Mouse (Mus musculus): ENCODE measurements at regions not wholly inside any gene's neighbourhood (a gene's known extent, or its start where the extent isn't known, plus 50 kb on each side); places are given as distances from the start of the nearest gene placed in this dataset.
"Not testable (repeated sequence)": the region's sequence is repeated elsewhere in the genome, so short reads cannot be mapped to it uniquely, and the experiment has no call there.

DNA sequence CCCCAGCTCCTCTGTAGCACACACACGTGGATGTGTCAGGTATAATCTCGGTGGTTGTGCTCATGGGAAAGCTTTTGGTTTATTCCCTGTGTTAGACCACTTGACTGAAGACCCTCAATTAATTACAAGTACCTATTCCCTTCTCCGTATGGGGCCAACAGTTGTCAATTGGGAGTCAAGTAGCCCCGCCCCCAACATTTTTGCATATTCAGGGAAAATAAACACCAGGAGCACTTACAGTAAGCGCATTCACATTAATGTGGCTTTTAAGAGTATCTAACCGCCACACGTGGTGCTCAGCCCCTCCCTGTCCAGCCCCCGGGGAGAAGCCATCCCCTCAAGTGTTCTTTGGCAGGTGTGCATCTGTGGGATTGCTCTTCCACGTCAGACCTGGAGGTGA is 223.9 kb downstream of the Tpra1 start:
- Histone ChIP-seq H3K4me3 (no peak overlapping the region), H3K27ac (no peak overlapping the region), H3K4me1 (peaks cover 9% of the 10 kb centered on the region), H3K27me3 (ENCODE audit: insufficient read depth, poor library complexity, severe bottlenecking) (peaks cover 24% of the 10 kb centered on the region), H3K9me3 (no peaks in the 10 kb centered on the region), H3K36me3 (no peaks in the 10 kb centered on the region)
- WGBS: 45% methylated on average over 9 of the region's 9 CpGs
- no peak for DNase-seq (ENCODE audit: low spot score)

- H3K4me1 ChIP-seq; H3K36me3 ChIP-seq; DNase-seq (ENCODE audit: low spot score); H3K4me3 ChIP-seq; H3K9me3 ChIP-seq; H3K27ac ChIP-seq: not testable (repeated sequence)
- WGBS: 58% methylated on average over 5 of the region's 5 CpGs
- H3K27me3 ChIP-seq (ENCODE audit: insufficient read depth, poor library complexity, severe bottlenecking): peaks cover 18% of the 10 kb centered on the region
Observed at GRCm38 (mm10) chr6:89128141-89128540, 226.1 kb downstream of the Tpra1 start.

DNA sequence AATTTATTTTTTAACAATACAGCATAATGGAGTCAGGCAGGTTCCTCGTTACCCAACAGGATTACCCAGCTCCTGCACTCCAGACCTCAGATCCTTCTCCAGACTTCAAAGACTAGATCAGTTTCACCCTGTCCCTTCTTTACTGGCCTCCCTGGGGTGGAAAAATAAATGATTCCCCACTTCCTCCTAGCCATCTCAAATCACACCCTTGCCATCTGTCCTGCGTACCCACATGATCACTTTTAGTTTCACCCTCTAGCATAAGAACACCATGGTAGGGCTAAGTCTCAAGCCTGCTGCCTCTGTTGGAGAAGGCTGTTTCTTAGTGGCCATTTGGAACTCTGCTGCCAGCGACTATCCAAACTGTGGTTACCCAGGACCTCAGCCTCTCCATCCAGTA is 222.0 kb downstream of the Plxna1 start:
- H3K27ac ChIP-seq: no peak overlapping the region
- peaks cover 4% of the 10 kb centered on the region; the same call in 1 of the 2 replicates for H3K4me1 ChIP-seq
- no peaks in the 10 kb centered on the region for H3K27me3 ChIP-seq (ENCODE audit: insufficient read depth, poor library complexity, severe bottlenecking)
- no peak overlapping the region for H3K4me3 ChIP-seq
- H3K36me3 ChIP-seq: no peaks in the 10 kb centered on the region
- H3K9me3 ChIP-seq: no peaks in the 10 kb centered on the region
- DNase-seq (ENCODE audit: low spot score): no peak
- 81% methylated on average over 3 of the region's 3 CpGs for WGBS

DNA sequence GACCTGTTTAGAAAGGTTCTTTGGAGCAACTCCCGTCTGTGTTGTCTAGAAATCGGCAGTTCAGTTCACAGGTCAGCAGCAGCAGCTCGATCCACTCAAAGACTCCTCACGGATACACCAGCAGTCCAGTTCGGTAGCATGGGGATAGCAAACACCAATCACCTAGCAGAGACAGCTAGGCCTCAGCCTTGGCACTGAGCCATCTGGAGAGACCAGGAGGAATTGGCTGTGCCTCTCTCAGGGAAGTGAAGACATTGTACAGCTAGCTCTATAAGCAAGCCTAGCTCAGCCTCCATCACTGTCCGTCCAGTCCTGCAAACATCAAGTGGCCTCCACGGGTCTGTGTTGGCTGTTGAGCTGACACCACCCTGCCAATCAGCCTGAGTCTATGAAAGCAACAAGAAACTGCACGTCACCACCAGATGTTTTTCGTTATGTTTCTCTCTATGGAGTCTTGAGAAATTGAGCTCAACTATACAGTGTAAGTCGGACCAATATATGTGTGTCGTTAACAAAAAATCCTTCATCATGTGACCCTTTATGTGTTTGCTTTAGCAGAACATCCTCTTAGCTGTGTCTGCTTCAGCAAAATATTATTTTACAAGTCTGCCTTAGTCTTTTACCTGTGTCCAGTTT is 209.3 kb downstream of the Plxna1 start:
- DNase-seq (ENCODE audit: low spot score): no peak
- H3K9me3 ChIP-seq: no peaks in the 10 kb centered on the region; the same call in 1 of the 2 replicates
- H3K27ac ChIP-seq: no peak overlapping the region
- H3K4me3 ChIP-seq: no peak overlapping the region
- whole genome bisulfite sequencing: 79% methylated on average over 11 of the region's 11 CpGs
- no peaks in the 10 kb centered on the region for H3K4me1 ChIP-seq
- no peaks in the 10 kb centered on the region for H3K27me3 ChIP-seq (ENCODE audit: insufficient read depth, poor library complexity, severe bottlenecking)
- no peaks in the 10 kb centered on the region for H3K36me3 ChIP-seq

GRCm38 (mm10) chr6:89157501-89157900 is 204.9 kb downstream of the Plxna1 start:
- Histone ChIP-seq H3K36me3 (no peaks in the 10 kb centered on the region), H3K4me3 (no peak overlapping the region), H3K4me1 (no peaks in the 10 kb centered on the region), H3K27ac (no peak overlapping the region), H3K27me3 (ENCODE audit: insufficient read depth, poor library complexity, severe bottlenecking) (no peaks in the 10 kb centered on the region; the same call in 1 of the 2 replicates), H3K9me3 (no peaks in the 10 kb centered on the region; the same call in 1 of the 2 replicates)
- 71% methylated on average over 1 of the region's 1 CpGs for WGBS
- DNase-seq (ENCODE audit: low spot score): no peak

- H3K27ac ChIP-seq: no peak overlapping the region
- H3K4me3 ChIP-seq: no peak overlapping the region
- DNase-seq (ENCODE audit: low spot score): no peak
- H3K36me3 ChIP-seq: no peaks in the 10 kb centered on the region
- H3K9me3 ChIP-seq: no peaks in the 10 kb centered on the region; the same call in 1 of the 2 replicates
- H3K4me1 ChIP-seq: no peaks in the 10 kb centered on the region
- H3K27me3 ChIP-seq (ENCODE audit: insufficient read depth, poor library complexity, severe bottlenecking): no peaks in the 10 kb centered on the region; the same call in 1 of the 2 replicates
- 49% methylated on average over 7 of the region's 7 CpGs for WGBS
Observed at GRCm38 (mm10) chr6:89160051-89160450, 202.4 kb downstream of the Plxna1 start.

- Histone ChIP-seq H3K4me3 (no peak overlapping the region), H3K9me3 (no peaks in the 10 kb centered on the region), H3K27me3 (ENCODE audit: insufficient read depth, poor library complexity, severe bottlenecking) (no peaks in the 10 kb centered on the region; the same call in 1 of the 2 replicates), H3K36me3 (no peaks in the 10 kb centered on the region), H3K4me1 (no peaks in the 10 kb centered on the region), H3K27ac (no peak overlapping the region)
- DNase-seq (ENCODE audit: low spot score): no peak
- WGBS: 84% methylated on average over 1 of the region's 1 CpGs
Observed at GRCm38 (mm10) chr6:89161746-89162145, 200.7 kb downstream of the Plxna1 start.

DNA sequence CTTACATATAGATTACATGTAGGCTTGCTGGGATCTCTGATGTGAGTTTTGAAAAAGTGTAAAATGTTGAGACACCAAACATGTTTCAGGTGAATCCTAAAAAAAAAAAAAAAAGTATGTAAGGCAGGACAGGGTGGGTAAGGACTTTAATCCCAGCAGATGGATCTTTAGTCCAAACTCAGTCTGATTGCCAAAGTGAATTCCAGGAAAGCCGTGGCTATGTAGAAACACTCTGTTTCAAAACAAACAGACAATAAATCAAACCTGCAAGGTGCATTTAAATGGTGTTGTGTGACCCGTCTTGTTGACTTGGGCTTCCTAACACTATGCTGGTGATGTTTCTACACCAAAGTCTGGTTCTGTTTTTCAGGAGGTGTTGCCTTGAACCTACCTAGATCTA is 192.9 kb downstream of the Plxna1 start:
- no peak for DNase-seq (ENCODE audit: low spot score)
- Histone ChIP-seq H3K27ac (no peak overlapping the region), H3K9me3 (no peaks in the 10 kb centered on the region), H3K4me3 (no peak overlapping the region), H3K36me3 (no peaks in the 10 kb centered on the region), H3K4me1 (no peaks in the 10 kb centered on the region), H3K27me3 (ENCODE audit: insufficient read depth, poor library complexity, severe bottlenecking) (no peaks in the 10 kb centered on the region)
- WGBS: 72% methylated on average over 2 of the region's 2 CpGs

GRCm38 (mm10) chr6:89184920-89185319 is 177.5 kb downstream of the Plxna1 start:
- H3K4me3 ChIP-seq; H3K4me1 ChIP-seq; H3K27me3 ChIP-seq (ENCODE audit: insufficient read depth, poor library complexity, severe bottlenecking); H3K9me3 ChIP-seq; H3K36me3 ChIP-seq; DNase-seq (ENCODE audit: low spot score); H3K27ac ChIP-seq: not testable (repeated sequence)
- WGBS: 59% methylated on average over 2 of the region's 7 CpGs

GRCm38 (mm10) chr6:89200514-89201284 is 161.7 kb downstream of the Plxna1 start:
- peak overlapping the region; percentile 37 for H3K4me3 ChIP-seq

GRCm38 (mm10) chr6:89215021-89215420 is 147.4 kb downstream of the Plxna1 start:
- Histone ChIP-seq H3K27me3 (ENCODE audit: insufficient read depth, poor library complexity, severe bottlenecking) (no peaks in the 10 kb centered on the region), H3K27ac (no peak overlapping the region), H3K4me3 (no peak overlapping the region), H3K4me1 (peaks cover 4% of the 10 kb centered on the region; the same call in 1 of the 2 replicates), H3K9me3 (no peaks in the 10 kb centered on the region), H3K36me3 (no peaks in the 10 kb centered on the region)
- no peak for DNase-seq (ENCODE audit: low spot score)
- WGBS: 72% methylated on average over 3 of the region's 3 CpGs

More at GRCm38 (mm10) chr6:89200514-89201284, 161.7 kb downstream of the Plxna1 start:
- not testable (repeated sequence) for H3K27ac ChIP-seq; H3K4me1 ChIP-seq; H3K36me3 ChIP-seq; H3K27me3 ChIP-seq (ENCODE audit: insufficient read depth, poor library complexity, severe bottlenecking); H3K9me3 ChIP-seq
- 10% methylated on average over 19 of the region's 19 CpGs for WGBS
- DNase-seq (ENCODE audit: low spot score): peak; percentile 72

DNA sequence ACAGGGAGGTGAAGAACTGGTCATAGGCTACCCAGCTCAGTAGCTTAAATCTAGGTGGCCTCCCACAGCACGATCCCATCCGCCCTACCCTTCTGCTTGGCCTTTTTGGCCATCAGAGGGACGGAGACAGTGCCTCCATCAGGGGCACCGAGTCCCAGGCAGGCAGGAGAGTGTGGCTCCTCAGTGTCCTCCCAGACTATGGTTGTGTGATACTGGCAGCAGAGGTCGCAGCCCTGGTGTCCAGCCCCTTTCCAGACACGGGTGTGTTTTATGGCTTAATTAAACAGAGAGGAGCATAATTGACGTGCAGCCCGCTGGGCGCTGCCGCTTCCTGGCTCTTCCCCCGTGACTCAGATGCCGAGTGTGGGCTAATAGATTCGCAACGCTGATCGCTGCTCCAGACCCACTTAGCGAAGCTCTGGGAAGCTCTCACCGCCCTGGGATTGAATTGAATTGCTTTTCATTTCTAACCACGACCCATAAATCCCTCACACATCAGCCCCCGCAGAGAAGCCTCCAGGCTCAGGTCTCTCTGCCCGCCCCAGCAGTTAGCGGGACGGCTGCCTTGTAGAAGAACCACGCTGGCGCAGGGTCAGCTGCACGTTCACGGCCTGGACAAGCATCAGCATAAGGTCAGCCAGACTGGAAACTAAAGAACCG is 126.9 kb downstream of the Plxna1 start:
- H3K36me3 ChIP-seq: no peaks in the 10 kb centered on the region
- H3K27me3 ChIP-seq (ENCODE audit: insufficient read depth, poor library complexity, severe bottlenecking): peaks cover 31% of the 10 kb centered on the region
- H3K9me3 ChIP-seq: no peaks in the 10 kb centered on the region
- H3K27ac ChIP-seq: no peak overlapping the region
- H3K4me3 ChIP-seq: no peak overlapping the region; the same call in none of the 2 replicates
- WGBS: 38% methylated on average over 27 of the region's 27 CpGs
- no peak for DNase-seq (ENCODE audit: low spot score)
- H3K4me1 ChIP-seq: peaks cover 16% of the 10 kb centered on the region

- WGBS: 27% methylated on average over 8 of the region's 8 CpGs
Observed at GRCm38 (mm10) chr6:89236226-89236625, 126.2 kb downstream of the Plxna1 start.

More at GRCm38 (mm10) chr6:89236226-89236625, 126.2 kb downstream of the Plxna1 start:
- Histone ChIP-seq H3K27me3 (ENCODE audit: insufficient read depth, poor library complexity, severe bottlenecking) (peaks cover 31% of the 10 kb centered on the region), H3K36me3 (no peaks in the 10 kb centered on the region), H3K27ac (no peak overlapping the region), H3K9me3 (no peaks in the 10 kb centered on the region), H3K4me3 (no peak overlapping the region), H3K4me1 (peaks cover 16% of the 10 kb centered on the region)
- no peak for DNase-seq (ENCODE audit: low spot score)
